Mouse (Mus musculus) frontal cortex, postnatal 36 days (tissue): ENCODE data around the gene Cdh13.

ENCODE experiments used
- DNase-seq, 2 experiments: peaks; one replicate each; pipeline ENCODE4 v3.0.0; 2022; ENCODE audit warnings: low spot score in 2 of 2

The Cdh13 gene

GRCm38 (mm10) chr8:119057876-119058275 is 774.3 kb downstream of the Cdh13 start:
- DNase-seq = no peak

DNA sequence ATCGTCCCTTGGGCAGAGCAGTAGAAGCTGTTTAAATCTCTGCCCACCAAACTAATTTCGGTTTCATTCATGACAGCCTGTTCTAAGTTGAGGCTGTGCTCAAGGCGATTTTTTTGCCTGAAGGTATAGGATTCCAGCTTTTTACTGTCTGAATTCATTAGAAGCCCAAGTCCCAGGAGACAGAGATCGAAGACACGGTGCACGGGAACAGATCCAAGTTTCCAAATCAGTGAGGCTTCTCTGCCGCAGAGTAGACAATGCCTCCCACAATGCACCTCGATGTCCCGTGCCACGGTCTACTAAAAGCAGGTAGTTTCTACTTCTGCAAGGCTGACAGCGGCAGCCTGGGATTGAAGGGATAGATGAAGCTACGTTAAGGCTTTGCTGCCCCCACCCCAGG is 778.1 kb downstream of the Cdh13 start:
- DNase-seq = no peak

GRCm38 (mm10) chr8:119064523-119064922 is 781.0 kb downstream of the Cdh13 start:
- peak; percentile 64 to 69 for DNase-seq

DNA sequence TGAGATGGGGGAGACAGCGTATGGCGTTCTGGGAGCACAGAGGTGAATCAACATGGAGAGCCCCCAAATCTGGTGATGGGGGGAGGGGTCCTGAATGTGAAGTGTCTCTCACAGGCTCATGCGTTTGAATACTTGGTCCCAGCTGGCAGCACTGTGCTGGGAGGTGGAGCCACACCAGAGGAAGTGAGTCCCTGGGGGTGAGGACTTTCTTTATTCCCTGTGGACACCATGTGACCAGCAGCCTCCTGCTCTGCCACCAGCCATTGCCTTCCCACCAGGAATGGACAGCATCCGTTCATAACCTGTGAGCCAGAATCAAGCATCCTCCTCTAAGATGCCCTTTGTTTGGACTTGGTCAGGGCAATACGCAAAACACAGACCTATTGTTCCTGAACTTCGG is 788.8 kb downstream of the Cdh13 start:
- no peak for DNase-seq

- DNase-seq = no peak
Observed at GRCm38 (mm10) chr8:119085022-119085421, 801.5 kb downstream of the Cdh13 start.

GRCm38 (mm10) chr8:119098261-119098660 is 814.7 kb downstream of the Cdh13 start:
- peak in 1 of 2 experiments; percentile 18 for DNase-seq

GRCm38 (mm10) chr8:119102871-119103270 is 819.3 kb downstream of the Cdh13 start:
- no peak for DNase-seq

DNA sequence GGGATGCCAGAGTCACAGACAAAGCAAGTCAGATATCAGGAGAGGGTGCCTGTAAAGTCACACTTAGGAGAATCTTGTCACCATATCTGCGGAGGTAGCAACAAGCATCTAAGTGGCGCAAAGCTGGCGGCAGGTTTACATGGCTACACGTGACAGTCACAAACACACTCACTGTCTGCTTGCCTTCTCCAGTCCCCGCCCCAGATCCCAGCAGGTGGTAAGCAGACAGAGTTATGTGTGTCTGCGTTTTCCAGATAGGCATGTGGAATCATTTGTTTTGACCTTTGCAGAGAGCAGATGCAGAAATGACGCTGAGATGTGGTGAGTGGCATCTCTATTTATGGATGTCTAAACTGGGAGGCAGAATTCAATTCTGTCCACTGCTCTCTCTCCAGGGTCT is 826.1 kb downstream of the Cdh13 start:
- peak in 1 of 2 experiments; percentile 13 for DNase-seq

- no peak for DNase-seq
Observed at GRCm38 (mm10) chr8:119112861-119113260, 829.3 kb downstream of the Cdh13 start.

DNA sequence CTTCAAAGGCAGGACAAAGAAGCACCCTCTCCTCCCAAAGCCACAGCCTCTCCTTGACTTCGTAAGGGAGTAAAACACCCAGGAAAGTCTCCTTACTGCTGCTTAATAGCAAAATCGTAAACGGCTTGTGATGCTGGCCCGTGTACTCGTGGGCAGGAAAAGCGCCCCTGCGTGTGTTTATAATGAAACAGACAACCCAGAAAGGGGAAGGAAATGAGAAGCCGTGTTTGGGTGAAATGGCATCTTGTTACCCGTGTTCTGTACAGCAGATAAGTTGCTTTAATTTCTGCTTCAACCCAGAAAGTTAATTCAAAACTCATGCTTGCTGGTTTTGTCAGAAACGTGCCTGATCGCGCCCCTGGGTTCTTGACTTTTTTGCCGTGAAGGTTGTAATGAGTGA is 837.7 kb downstream of the Cdh13 start:
- DNase-seq = no peak

DNA sequence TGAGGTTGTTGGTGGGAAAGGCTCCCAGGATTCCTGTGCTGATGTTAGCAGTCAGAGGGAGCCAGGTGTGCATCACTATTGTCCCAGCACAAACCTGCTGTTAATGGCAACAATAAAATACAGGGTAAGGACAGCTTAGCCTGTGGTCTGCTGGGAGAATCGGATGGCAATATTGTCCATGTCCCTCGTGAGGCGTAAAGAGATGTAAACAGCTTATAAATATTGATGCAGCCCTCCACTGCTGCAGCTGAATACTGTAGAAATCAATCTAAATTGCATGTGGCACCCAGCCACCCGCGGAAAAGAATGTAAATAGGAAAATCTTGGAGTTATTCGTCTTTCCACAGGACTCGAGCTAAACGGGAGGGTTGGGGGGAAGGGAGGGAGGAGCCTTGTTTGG is 844.3 kb downstream of the Cdh13 start:
- no peak for DNase-seq

DNA sequence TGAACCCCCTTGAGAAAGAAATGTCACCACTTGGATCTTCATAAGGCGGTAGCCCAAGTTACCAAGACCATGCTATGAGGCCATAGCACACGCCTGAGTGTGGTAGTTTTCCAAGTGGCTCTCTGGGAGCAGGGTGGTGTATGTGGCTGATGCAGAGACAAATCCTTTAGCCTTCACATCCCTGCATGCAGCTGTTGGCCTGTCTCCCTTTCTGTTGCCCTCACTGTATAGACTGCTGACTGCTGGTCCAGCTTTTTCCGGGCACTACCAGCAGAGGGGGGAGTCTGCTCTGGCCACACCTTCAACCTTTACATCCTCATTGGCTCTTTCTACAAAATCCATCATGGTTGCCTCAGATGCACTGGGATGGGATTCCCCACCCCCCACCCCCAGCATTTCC is 844.7 kb downstream of the Cdh13 start:
- no peak for DNase-seq

- no peak for DNase-seq
Observed at GRCm38 (mm10) chr8:119156454-119156921, 873.0 kb downstream of the Cdh13 start.

DNA sequence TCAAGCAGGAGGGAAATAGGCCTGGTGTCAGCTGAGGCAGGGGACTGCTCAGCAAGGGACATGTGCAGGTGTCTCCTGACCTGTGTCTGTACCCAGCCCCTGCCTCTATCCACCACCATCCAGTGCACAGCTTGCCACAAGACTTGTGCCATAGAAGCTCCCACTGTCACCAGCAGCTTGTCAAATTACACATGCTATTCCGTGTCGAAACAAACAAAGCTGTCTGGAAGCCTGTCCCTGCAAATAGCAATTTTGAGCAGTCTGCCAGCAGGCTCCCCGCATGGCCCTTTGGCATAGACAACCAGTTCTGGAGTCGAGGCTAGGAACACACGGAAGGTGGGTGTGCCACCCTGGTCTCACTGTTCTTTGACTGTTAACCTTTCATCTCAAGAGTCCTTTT is 875.1 kb downstream of the Cdh13 start:
- DNase-seq = peak in 1 of 2 experiments; percentile 46

DNA sequence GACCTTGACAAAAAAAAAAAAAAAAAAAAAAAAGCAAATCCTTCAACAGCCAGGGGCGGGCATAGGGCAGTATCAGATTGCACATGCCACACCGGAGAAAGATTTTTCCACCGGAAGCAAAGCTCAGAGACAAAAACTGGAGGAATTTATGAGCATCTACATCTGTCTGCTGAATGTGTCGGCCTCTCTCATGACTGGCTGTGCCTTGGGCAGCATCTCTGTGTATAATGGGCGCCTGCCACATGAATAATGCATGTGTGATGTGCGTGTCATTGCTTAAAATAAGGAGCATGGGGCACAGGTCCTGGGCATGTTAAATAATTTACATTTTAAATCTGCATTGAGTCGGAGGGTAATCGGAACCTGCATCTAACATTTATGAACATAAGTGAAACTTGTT is 876.3 kb downstream of the Cdh13 start:
- DNase-seq = no peak

- no peak for DNase-seq
Observed at GRCm38 (mm10) chr8:119164076-119164475, 880.5 kb downstream of the Cdh13 start.

DNA sequence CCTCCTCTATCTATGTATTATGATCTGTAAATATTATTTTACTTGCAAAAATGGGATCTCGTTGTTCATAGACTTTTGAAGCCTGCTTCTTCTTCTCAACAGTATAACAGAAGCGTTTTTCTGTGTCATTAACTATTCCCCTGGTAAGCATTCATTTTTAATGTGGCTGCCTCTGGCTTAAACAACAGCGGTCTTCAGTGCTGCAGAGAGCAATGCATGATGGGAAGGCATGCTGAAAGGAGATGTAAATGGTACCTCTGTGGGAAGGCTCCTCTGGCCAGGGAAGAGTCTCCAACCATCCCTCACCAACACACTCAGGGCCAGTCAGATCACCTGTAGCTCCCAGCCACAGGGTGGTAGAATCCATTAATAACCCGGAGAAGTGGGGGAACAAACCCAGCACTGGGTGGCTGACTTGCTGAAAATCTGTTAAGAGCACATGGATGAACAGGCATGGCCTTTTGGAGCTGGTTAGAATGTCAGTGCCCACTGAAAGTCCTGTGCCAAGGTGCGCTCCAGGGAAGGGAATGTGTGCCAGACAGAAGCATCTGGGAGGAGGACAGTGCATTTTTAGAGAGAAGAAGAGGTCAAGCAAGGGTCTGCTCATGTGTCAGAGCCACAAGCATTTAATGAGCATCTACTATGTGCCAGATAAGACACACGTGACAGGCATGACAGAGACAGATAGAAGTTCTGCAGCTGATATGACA is 893.8 kb downstream of the Cdh13 start:
- no peak for DNase-seq

DNA sequence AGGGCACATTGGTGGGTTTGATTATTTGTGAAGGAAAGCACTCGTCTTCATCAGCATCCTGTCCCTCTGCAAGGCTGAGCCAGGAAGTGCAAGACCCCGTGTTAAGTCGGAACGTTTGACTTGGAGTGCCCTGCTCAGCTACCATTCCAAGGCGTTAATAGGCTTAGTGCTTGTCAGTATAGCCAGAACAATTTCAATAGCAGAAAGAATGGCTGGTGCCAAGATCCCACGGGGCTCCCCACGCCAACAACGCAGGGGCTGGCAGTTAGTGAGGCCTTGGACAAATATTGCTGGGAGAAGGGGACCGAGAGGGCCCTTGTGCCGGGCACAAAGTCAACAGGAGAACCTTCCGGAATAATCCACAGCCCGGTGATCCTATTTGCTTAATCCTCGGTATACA is 897.1 kb downstream of the Cdh13 start:
- DNase-seq = no peak

DNA sequence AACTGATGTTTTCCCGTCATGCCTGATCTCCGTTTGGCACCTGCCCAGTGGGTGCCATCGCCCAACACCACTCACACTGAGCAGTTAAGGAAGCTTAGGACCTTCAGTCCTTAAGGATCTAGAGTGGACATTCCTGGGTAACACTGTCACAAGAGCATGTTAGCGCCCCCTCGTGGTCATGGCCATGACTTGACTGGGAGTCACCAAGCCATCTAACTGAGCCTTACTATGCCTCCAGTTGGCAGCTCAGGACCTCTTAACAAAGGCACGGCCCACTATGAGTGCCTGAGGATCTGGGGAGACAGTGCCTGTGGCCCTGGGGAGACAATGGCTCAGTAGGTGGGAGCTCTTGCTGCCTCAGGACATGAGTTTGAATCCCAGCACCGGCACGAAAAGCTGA is 912.2 kb downstream of the Cdh13 start:
- DNase-seq = no peak

GRCm38 (mm10) chr8:119196486-119197150 is 913.1 kb downstream of the Cdh13 start:
- DNase-seq = peak; percentile 61 to 82

DNA sequence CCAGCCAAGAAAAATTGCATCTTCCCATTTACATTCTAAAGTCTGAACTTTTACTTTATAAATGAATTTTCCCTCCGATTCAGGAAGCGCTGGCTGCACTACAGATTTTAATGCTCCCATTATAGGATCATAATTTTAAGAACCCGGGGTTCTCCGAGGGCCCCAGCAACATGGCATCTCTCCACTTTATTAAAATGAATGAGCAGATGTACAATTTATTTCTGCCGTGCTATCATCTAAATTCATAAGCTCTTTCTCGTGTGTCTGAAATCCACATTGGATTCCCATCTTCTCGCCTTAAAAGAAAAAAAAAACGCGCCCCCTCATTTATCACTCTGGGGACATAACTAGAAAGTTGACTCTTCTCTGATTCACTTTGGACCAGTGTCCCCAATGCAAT is 925.0 kb downstream of the Cdh13 start:
- DNase-seq = no peak

GRCm38 (mm10) chr8:119224547-119224946 is 941.0 kb downstream of the Cdh13 start:
- peak; percentile 18 to 51 for DNase-seq

- DNase-seq = no peak
Observed at GRCm38 (mm10) chr8:119245181-119245580, 961.6 kb downstream of the Cdh13 start.
